In the genomic region with DNA sequence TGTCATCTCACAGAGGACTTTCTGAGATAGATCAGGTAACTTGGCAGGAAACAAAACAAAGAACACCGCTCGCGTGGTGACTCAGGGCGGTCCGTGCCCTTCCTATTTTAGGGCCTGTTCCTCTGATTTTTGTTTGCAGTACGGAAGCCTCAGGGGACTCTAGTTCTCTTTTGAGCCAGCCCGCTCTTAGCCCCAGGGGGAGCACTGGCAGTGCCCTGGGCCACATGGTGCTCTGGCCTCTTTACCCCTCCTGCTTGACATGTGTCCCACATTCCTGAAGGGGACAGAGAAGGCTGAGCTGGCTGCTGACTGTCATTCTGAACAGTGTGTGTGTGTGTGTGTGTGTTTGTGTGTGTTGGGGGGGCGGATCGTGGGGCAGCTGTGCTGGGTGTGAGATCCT, we compare ENCODE assay signal across 9 mouse cellular contexts. TPM values are rescaled to one million over a fixed set of nuclear protein-coding genes. Genes with fewer than 3 reads are reported as not detected.
DNase-seq lines count a peak whose midpoint lies in the region; ATAC-seq and TF ChIP-seq lines count a peak whose summit lies in the region.
"Had no signal": no experiment of that assay in that cellular context is flagged by ENCODE, and none has a peak within 500 bp of the region (broad histone marks: within the 10 kb centered on the region; RNA-seq: fewer than 3 reads in every experiment).

No protein-coding gene starts in this region.

- H3K4me1 ChIP-seq in hindbrain, embryonic 12.5 days = peaks cover 67% of the 10 kb centered on the region
- peaks cover 84% of the 10 kb centered on the region for H3K4me1 ChIP-seq in hindbrain, embryonic 10.5 days (replicated peaks)
- H3K4me1 ChIP-seq in liver, embryonic 14.5 days (replicated peaks; ENCODE audit: control insufficient read depth in 2 of 2, insufficient read depth in 2 of 2, low read length in 1 of 2) = peaks cover 13 to 48% of the 10 kb centered on the region in 2 experiments

- no peak overlapping the region for H3K4me2 ChIP-seq in hindbrain, embryonic 12.5 days (replicated peaks)
- no peak overlapping the region for H3K4me2 ChIP-seq in liver, embryonic 14.5 days (ENCODE audit: low read depth)

- H3K36me3 ChIP-seq in hindbrain, embryonic 12.5 days = no peaks in the 10 kb centered on the region
- no peaks in the 10 kb centered on the region for H3K36me3 ChIP-seq in hindbrain, embryonic 10.5 days
- no peaks in the 10 kb centered on the region for H3K36me3 ChIP-seq in liver, embryonic 14.5 days (replicated peaks; ENCODE audit: control insufficient read depth, insufficient read depth, low read depth)

- H3K9ac ChIP-seq in hindbrain, embryonic 12.5 days = 0 out of 2 replicates have a peak overlapping the region, but pooled peaks have one; percentile 23
- no peak overlapping the region for H3K9ac ChIP-seq in liver, embryonic 14.5 days (replicated peaks)

- no peak overlapping the region for H3K27ac ChIP-seq in hindbrain, embryonic 12.5 days
- no peak overlapping the region; the same call in 1 of the 2 replicates for H3K27ac ChIP-seq in hindbrain, embryonic 10.5 days
- no peak overlapping the region for H3K27ac ChIP-seq in liver, embryonic 14.5 days

- H3K27me3 ChIP-seq in hindbrain, embryonic 12.5 days = no peaks in the 10 kb centered on the region
- H3K27me3 ChIP-seq in hindbrain, embryonic 10.5 days (ENCODE audit: insufficient read depth, poor library complexity, severe bottlenecking) = no peaks in the 10 kb centered on the region
- H3K27me3 ChIP-seq in liver, embryonic 14.5 days (ENCODE audit: control insufficient read depth, insufficient read depth, low read length) = no peaks in the 10 kb centered on the region

- no peak for DNase-seq in hindbrain, embryonic 10.5 days (ENCODE audit: low spot score)
- peak; percentile 74 for DNase-seq in 3134 (ENCODE audit: extremely low read depth, insufficient read length, low spot score)
- DNase-seq in T-cell, adult 2 months (ENCODE audit: low spot score) = peak; percentile 46
- DNase-seq in liver, embryonic 14.5 days (ENCODE audit: low read depth in 3 of 3, low spot score in 3 of 3) = no peak
- DNase-seq in frontal cortex, adult 2 months (ENCODE audit: extremely low spot score in 1 of 2, low spot score in 1 of 2) = no peak
- no peak for DNase-seq in layer of hippocampus, postnatal 10 days (ENCODE audit: low spot score in 2 of 2)
- no peak for DNase-seq in cerebellum, postnatal 10 days

- TF ChIP-seq EP300 in liver, embryonic 14.5 days (IDR thresholded peaks at IDR 0.05; ENCODE audit: low read depth) = no peak

- ATAC-seq in hindbrain, embryonic 12.5 days (ENCODE audit: low FRiP score) = no peak
- no peak for ATAC-seq in liver, embryonic 14.5 days (ENCODE audit: insufficient read depth)
- ATAC-seq: hindbrain, embryonic 16.5 days had no signal

- no peak overlapping the region for H3K4me3 ChIP-seq in hindbrain, embryonic 12.5 days
- no peak overlapping the region for H3K4me3 ChIP-seq in hindbrain, embryonic 10.5 days
- no peak overlapping the region for H3K4me3 ChIP-seq in liver, embryonic 14.5 days (ENCODE audit: insufficient read depth in 1 of 2, low read depth in 2 of 2, low read length in 2 of 2)

- TF ChIP-seq CTCF in liver, embryonic 14.5 days (IDR thresholded peaks at IDR 0.05; ENCODE audit: low read depth) = 0 out of 2 replicates have a peak, but pooled peaks have one; percentile 8

- no peaks in the 10 kb centered on the region for H3K9me3 ChIP-seq in hindbrain, embryonic 12.5 days (replicated peaks)
- no peaks in the 10 kb centered on the region for H3K9me3 ChIP-seq in hindbrain, embryonic 10.5 days
- H3K9me3 ChIP-seq in liver, embryonic 14.5 days (ENCODE audit: control insufficient read depth, low read length) = no peaks in the 10 kb centered on the region

- 38% methylated on average over 8 of the region's 9 CpGs for WGBS in hindbrain, embryonic 12.5 days
- 42% methylated on average over 9 of the region's 9 CpGs for WGBS in hindbrain, embryonic 10.5 days
- 55% methylated on average over 9 of the region's 9 CpGs for whole genome bisulfite sequencing in liver, embryonic 14.5 days (ENCODE audit: insufficient replicate concordance)

RNA-seq across cellular contexts. Expression of a gene that starts 46.8 kb away (rescaled TPM):
- 64.6 and 67.0 TPM in 2 replicates for polyA plus RNA-seq in hindbrain, embryonic 12.5 days (2016; fragmentation: Nextera tagmentation; extraction: Ambion mirVana)
- polyA plus RNA-seq in hindbrain, embryonic 10.5 days (2016; fragmentation: Nextera tagmentation; extraction: Ambion mirVana) = 10.6 and 14.0 TPM in 2 replicates
- 9.8 and 10.4 TPM in 2 replicates for polyA plus RNA-seq in liver, embryonic 14.5 days (2012; rRNA removed)
- polyA plus RNA-seq in liver, embryonic 14.5 days (2014; fragmentation: Nextera tagmentation; extraction: Ambion mirVana) = 6.7 and 10.6 TPM in 2 replicates
- polyA plus RNA-seq in frontal cortex, adult 2 months (2012; rRNA removed) = 140 and 159 TPM in 2 replicates
- total RNA-seq in layer of hippocampus, postnatal 10 days (2021) = 100 to 1,000 TPM; 338 to 353 TPM

Comparison
In these comparisons a context has a peak if more than half of its experiments do, and no peak if none do; other contexts are left out.
1. DNase-seq: peak in 3134 (single experiment) and T-cell, adult 2 months (single experiment); none in hindbrain, embryonic 10.5 days (single experiment), liver, embryonic 14.5 days (0 of 3), frontal cortex, adult 2 months (0 of 2), layer of hippocampus, postnatal 10 days (0 of 2) and cerebellum, postnatal 10 days (0 of 2).